Mouse (Mus musculus) hindbrain, embryonic 14.5 days (tissue): ENCODE results near the gene Fut8. TPM values are rescaled to one million over a fixed set of nuclear protein-coding genes. Genes with fewer than 3 reads are reported as not detected.

Source experiments
- ATAC-seq: fragments of 200-750 bp; cut with Nextera tagmentation; 2 replicates; pipeline ENCODE4 v1.8.0; 2017; ENCODE audit warnings: moderate number of reproducible peaks, mild to moderate bottlenecking, moderate TSS enrichment, moderate library complexity; ENCODE audit not compliant: low FRiP score
- DNase-seq: peaks from one replicate; pipeline ENCODE4 v3.0.0-alpha.2; 2015; ENCODE audit warnings: low spot score
- H3K27ac ChIP-seq: fragments of 300-500 bp; sonication (generic); 2 replicates; pipeline ENCODE4 v1.5.1; 2014; ENCODE audit warnings: mild to moderate bottlenecking, moderate library complexity
- H3K27me3 ChIP-seq: fragments of 300-500 bp; sonication (generic); 2 replicates; pipeline ENCODE4 v1.6.1; 2014; ENCODE audit warnings: mild to moderate bottlenecking, low read length, mixed read lengths; ENCODE audit not compliant: control insufficient read depth, insufficient read depth
- H3K36me3 ChIP-seq: fragments of 300-500 bp; sonication (generic); replicated peaks from 2 replicates; pipeline ENCODE4 v1.6.1; 2014; ENCODE audit not compliant: control insufficient read depth, insufficient read depth
- H3K4me1 ChIP-seq: fragments of 300-500 bp; sonication (generic); replicated peaks from 2 replicates; pipeline ENCODE4 v1.6.1; 2014; ENCODE audit warnings: antibody characterized with exemption, low read length, mixed read lengths; ENCODE audit not compliant: control insufficient read depth, insufficient read depth
- H3K4me2 ChIP-seq: fragments of 300-500 bp; sonication (generic); replicated peaks from 2 replicates; pipeline ENCODE4 v1.6.1; 2014; ENCODE audit warnings: mild to moderate bottlenecking, moderate library complexity
- H3K4me3 ChIP-seq: fragments of 300-500 bp; sonication (generic); replicated peaks from 2 replicates; pipeline ENCODE4 v1.5.1; 2014; ENCODE audit warnings: mild to moderate bottlenecking, low read length
- H3K9ac ChIP-seq: fragments of 300-500 bp; sonication (generic); 2 replicates; pipeline ENCODE4 v1.6.1; 2014
- H3K9me3 ChIP-seq: fragments of 300-500 bp; sonication (generic); 2 replicates; pipeline ENCODE4 v1.6.1; 2016; ENCODE audit warnings: low read length; ENCODE audit not compliant: control insufficient read depth
- WGBS: fragments of 180-500 bp; shearing (Covaris S2); extraction: QIAGEN DNeasy Blood & Tissue Kit; methylation state at CpG from one replicate; pipeline ENCODE4 v1.1.7; 2014; 5-methylcytosine and 5-hydroxymethylcytosine counted together
- polyA plus RNA-seq: library from polyadenylated mRNA; unstranded; fragments of >200 nt; fragmentation: Nextera tagmentation; extraction: Ambion mirVana; gene quantifications from 2 replicates; pipeline ENCODE4 v1.2.1, GENCODE M21; 2014

Fut8 gene
- polyA plus RNA-seq, 1 experiment from 2014 or later, result 62.2 TPM

DNA sequence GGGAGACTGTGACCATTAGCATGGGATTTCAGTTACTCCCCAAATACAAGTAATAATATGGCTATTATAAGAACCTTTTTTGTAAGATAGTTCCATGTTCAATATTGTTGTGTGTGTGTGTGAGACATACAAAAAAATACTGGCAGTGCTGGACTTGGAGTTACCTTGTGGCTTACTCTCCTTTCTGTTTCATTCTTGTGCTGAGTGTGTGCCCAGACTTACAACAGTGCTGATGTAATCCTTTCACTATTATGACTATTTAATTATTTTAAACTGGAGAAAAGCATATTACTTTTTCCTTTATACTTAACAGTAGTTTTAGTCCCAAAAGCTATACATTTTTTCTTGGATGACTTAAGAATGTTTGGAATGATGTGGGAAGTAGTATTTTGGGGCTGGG is 75.6 kb downstream of the Fut8 start:
- Histone ChIP-seq H3K4me1 (no peaks in the 10 kb centered on the region), H3K9ac (no peak overlapping the region), H3K27me3 (no peaks in the 10 kb centered on the region), H3K36me3 (no peaks in the 10 kb centered on the region), H3K27ac (no peak overlapping the region), H3K4me2 (no peak overlapping the region), H3K4me3 (no peak overlapping the region), H3K9me3 (no peaks in the 10 kb centered on the region)
- ATAC-seq, result no peak
- no peak for DNase-seq

- no peak overlapping the region for H3K4me2 ChIP-seq
These were observed 86.2 kb downstream of the Fut8 start for GRCm38 (mm10) chr12:77324142-77324541.

GRCm38 (mm10) chr12:77346521-77346920 is 108.6 kb downstream of the Fut8 start:
- no peak overlapping the region for H3K4me2 ChIP-seq
- DNase-seq, result no peak
- no peaks in the 10 kb centered on the region for H3K4me1 ChIP-seq
- no peak overlapping the region for H3K9ac ChIP-seq
- no peak overlapping the region for H3K27ac ChIP-seq
- H3K27me3 ChIP-seq, result no peaks in the 10 kb centered on the region
- no peak for ATAC-seq
- no peak overlapping the region for H3K4me3 ChIP-seq
- no peaks in the 10 kb centered on the region for H3K9me3 ChIP-seq
- WGBS, result 93% methylated on average over 1 of the region's 1 CpGs
- H3K36me3 ChIP-seq, result no peaks in the 10 kb centered on the region

More at GRCm38 (mm10) chr12:77324142-77324541, 86.2 kb downstream of the Fut8 start:
- ATAC-seq, result no peak
- no peak overlapping the region for H3K4me3 ChIP-seq
- no peaks in the 10 kb centered on the region for H3K27me3 ChIP-seq
- no peak overlapping the region for H3K9ac ChIP-seq
- no peak overlapping the region for H3K27ac ChIP-seq
- no peaks in the 10 kb centered on the region for H3K36me3 ChIP-seq
- 75% methylated on average over 3 of the region's 3 CpGs for WGBS
- DNase-seq, result no peak
- no peaks in the 10 kb centered on the region for H3K9me3 ChIP-seq
- no peaks in the 10 kb centered on the region for H3K4me1 ChIP-seq

- no peak for ATAC-seq
- Histone ChIP-seq H3K27me3 (no peaks in the 10 kb centered on the region), H3K9me3 (no peaks in the 10 kb centered on the region)
These were observed 111.6 kb downstream of the Fut8 start for GRCm38 (mm10) chr12:77349543-77349942.

GRCm38 (mm10) chr12:77415720-77416119 is 177.8 kb downstream of the Fut8 start:
- no peak overlapping the region for H3K27ac ChIP-seq
- H3K4me3 ChIP-seq, result no peak overlapping the region
- no peaks in the 10 kb centered on the region for H3K27me3 ChIP-seq
- H3K9ac ChIP-seq, result no peak overlapping the region
- 97% methylated on average over 1 of the region's 1 CpGs for WGBS
- DNase-seq, result no peak
- no peaks in the 10 kb centered on the region for H3K4me1 ChIP-seq
- H3K36me3 ChIP-seq, result no peaks in the 10 kb centered on the region
- ATAC-seq, result no peak
- H3K9me3 ChIP-seq, result peaks cover 4% of the 10 kb centered on the region; the same call in 1 of the 2 replicates
- no peak overlapping the region for H3K4me2 ChIP-seq

More at GRCm38 (mm10) chr12:77349543-77349942, 111.6 kb downstream of the Fut8 start:
- H3K4me3 ChIP-seq, result no peak overlapping the region
- H3K4me2 ChIP-seq, result no peak overlapping the region
- no peaks in the 10 kb centered on the region for H3K4me1 ChIP-seq
- no peak overlapping the region for H3K9ac ChIP-seq
- no peak overlapping the region for H3K27ac ChIP-seq
- no peak for DNase-seq
- no peaks in the 10 kb centered on the region for H3K36me3 ChIP-seq

GRCm38 (mm10) chr12:77421667-77422393 is 183.9 kb downstream of the Fut8 start:
- Histone ChIP-seq H3K9ac (no peak overlapping the region), H3K36me3 (no peaks in the 10 kb centered on the region), H3K27ac (no peak overlapping the region), H3K4me3 (no peak overlapping the region), H3K27me3 (no peaks in the 10 kb centered on the region), H3K9me3 (peaks cover 4% of the 10 kb centered on the region; the same call in 1 of the 2 replicates), H3K4me2 (no peak overlapping the region), H3K4me1 (no peaks in the 10 kb centered on the region)
- WGBS, result 94% methylated on average over 6 of the region's 6 CpGs
- no peak for ATAC-seq
- DNase-seq, result no peak

DNA sequence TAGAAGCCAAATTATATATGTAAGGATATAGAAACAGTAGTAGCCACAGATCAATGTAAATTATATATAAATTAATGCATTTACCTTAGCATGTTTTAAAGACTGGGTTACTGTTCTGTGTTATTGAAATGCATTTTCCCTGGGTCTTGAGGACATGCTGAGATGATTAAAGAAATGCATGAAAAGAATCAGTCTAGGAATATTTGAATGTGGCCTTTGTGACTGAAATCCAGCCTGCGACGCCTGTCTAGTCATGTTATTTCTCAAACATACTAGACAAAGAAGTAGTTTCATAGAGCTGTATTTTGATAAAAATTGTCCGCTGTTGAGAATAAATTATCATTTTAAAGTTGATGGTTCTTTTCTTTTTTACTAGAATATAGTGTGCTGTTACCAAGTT is 188.2 kb downstream of the Fut8 start:
- no peak overlapping the region for H3K4me2 ChIP-seq
- ATAC-seq (no peak), DNase-seq (no peak)
- H3K4me1 ChIP-seq, result no peaks in the 10 kb centered on the region
- no peak overlapping the region for H3K27ac ChIP-seq
- H3K4me3 ChIP-seq, result no peak overlapping the region
- H3K9me3 ChIP-seq, result no peaks in the 10 kb centered on the region
- H3K36me3 ChIP-seq, result no peaks in the 10 kb centered on the region
- no peak overlapping the region for H3K9ac ChIP-seq
- WGBS, result 43% methylated on average over 3 of the region's 3 CpGs
- no peaks in the 10 kb centered on the region for H3K27me3 ChIP-seq

DNA sequence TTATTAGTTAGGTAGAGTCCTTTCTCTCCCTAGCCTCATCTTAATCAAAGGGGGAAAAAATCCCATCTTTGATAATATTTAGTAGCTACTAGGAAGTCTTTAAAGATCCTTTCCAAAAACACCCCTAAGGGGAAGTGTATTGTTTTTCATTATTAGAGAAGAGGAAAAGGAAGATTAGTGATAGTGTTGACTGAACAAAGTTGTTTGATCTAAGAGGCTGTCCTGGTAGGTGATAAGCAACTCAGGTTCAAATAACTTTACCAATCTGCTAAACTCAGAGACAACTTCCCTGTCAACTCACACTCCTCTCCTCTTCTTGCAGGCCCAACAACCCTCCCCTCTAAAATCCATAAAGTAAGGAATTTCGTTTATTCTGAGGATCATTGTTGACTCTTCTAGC is 190.2 kb downstream of the Fut8 start:
- no peak overlapping the region for H3K4me3 ChIP-seq
- ATAC-seq (no peak), DNase-seq (no peak)
- no peak overlapping the region for H3K9ac ChIP-seq
- H3K27me3 ChIP-seq, result no peaks in the 10 kb centered on the region
- no peak overlapping the region for H3K4me2 ChIP-seq
- H3K27ac ChIP-seq, result no peak overlapping the region
- no peaks in the 10 kb centered on the region for H3K36me3 ChIP-seq
- WGBS, result 83% methylated on average over 1 of the region's 1 CpGs
- no peaks in the 10 kb centered on the region for H3K4me1 ChIP-seq
- H3K9me3 ChIP-seq, result no peaks in the 10 kb centered on the region

GRCm38 (mm10) chr12:77429381-77429780 is 191.5 kb downstream of the Fut8 start:
- H3K27me3 ChIP-seq, result no peaks in the 10 kb centered on the region
- H3K4me2 ChIP-seq, result no peak overlapping the region
- no peak overlapping the region for H3K27ac ChIP-seq
- H3K4me3 ChIP-seq, result no peak overlapping the region
- no peak overlapping the region for H3K9ac ChIP-seq
- H3K9me3 ChIP-seq, result no peaks in the 10 kb centered on the region
- ATAC-seq (no peak), DNase-seq (no peak)
- no peaks in the 10 kb centered on the region for H3K36me3 ChIP-seq
- no peaks in the 10 kb centered on the region for H3K4me1 ChIP-seq

- no peaks in the 10 kb centered on the region for H3K36me3 ChIP-seq
- WGBS, result 58% methylated on average over 2 of the region's 2 CpGs
- H3K27ac ChIP-seq, result no peak overlapping the region
- no peaks in the 10 kb centered on the region for H3K9me3 ChIP-seq
- ATAC-seq (no peak), DNase-seq (no peak)
- H3K9ac ChIP-seq, result no peak overlapping the region
- H3K4me1 ChIP-seq, result no peaks in the 10 kb centered on the region
- no peak overlapping the region for H3K4me3 ChIP-seq
- no peaks in the 10 kb centered on the region for H3K27me3 ChIP-seq
- H3K4me2 ChIP-seq, result no peak overlapping the region
These were observed 198.8 kb downstream of the Fut8 start for GRCm38 (mm10) chr12:77436733-77437132.
